Mouse (Mus musculus) cerebellum, adult 2 months (tissue): ENCODE data around the gene Nup62. TPM values are rescaled to one million over a fixed set of nuclear protein-coding genes. Genes with fewer than 3 reads are reported as not detected.
"Not testable (repeated sequence)": the region's sequence is repeated elsewhere in the genome, so short reads cannot be mapped to it uniquely, and the experiment has no call there.

Experiments used
- DNase-seq, 2 experiments: peaks; one replicate each; pipeline ENCODE4 v3.0.0; 2021
- H3K27ac ChIP-seq: fragments of 200-500 bp; 2 replicates; pipeline ENCODE4 v1.5.1; 2012; ENCODE audit warnings: low read length, control low read depth, inconsistent platforms; ENCODE audit not compliant: insufficient read depth
- H3K27me3 ChIP-seq: fragments of 200-500 bp; 2 replicates; pipeline ENCODE4 v1.6.1; 2012; ENCODE audit warnings: inconsistent platforms, mild to moderate bottlenecking, low read length, moderate library complexity; ENCODE audit not compliant: control insufficient read depth, insufficient read depth
- H3K4me1 ChIP-seq: fragments of 200-500 bp; 2 replicates; pipeline ENCODE4 v1.6.1; 2011; ENCODE audit warnings: low read length; ENCODE audit not compliant: control insufficient read depth, insufficient read depth
- H3K4me3 ChIP-seq: fragments of 200-500 bp; replicated peaks from 2 replicates; pipeline ENCODE3; 2011; ENCODE audit warnings: mild to moderate bottlenecking, low read depth, low read length, control low read depth; ENCODE audit not compliant: insufficient read depth
- CTCF ChIP-seq: fragments of 200-500 bp; IDR thresholded peaks from 2 replicates; pipeline ENCODE4 v1.5.1; 2011; ENCODE audit warnings: low read depth, mild to moderate bottlenecking, control low read depth, low read length, moderate library complexity, borderline replicate concordance; ENCODE audit not compliant: insufficient read depth
- POLR2A ChIP-seq: fragments of 200-500 bp; IDR thresholded peaks from 2 replicates; pipeline ENCODE4 v1.6.1; 2011; ENCODE audit warnings: low read length, control low read depth, borderline replicate concordance; ENCODE audit not compliant: insufficient read depth
- WGBS: fragments of 180-500 bp; shearing (Covaris S2); methylation state at CpG from one replicate; pipeline ENCODE4 v1.1.7; 2018; 5-methylcytosine and 5-hydroxymethylcytosine counted together
- polyA plus RNA-seq: library from polyadenylated mRNA; depleted of rRNA; stranded (reverse); fragments of >200 nt; gene quantifications from 2 replicates; pipeline ENCODE4 v1.2.3, GENCODE M21; 2012; rRNA removed

Gene Nup62
- polyA plus RNA-seq, 1 experiment, result 29.4 TPM

GRCm38 (mm10) chr7:44869697-44870528, 54.0 kb downstream of the Nup62 start, which contains the start of gene Ptov1:
TSS of gene Ptov1 (minus strand) at chr7:44869788.
- peak within 1 kb of the TSS; percentile 98 for H3K27ac ChIP-seq
- DNase-seq, result peak; percentile 93 to 98
- H3K4me1 ChIP-seq, result peaks cover 26% of the 10 kb centered on the region
- peak within 1 kb of the TSS; percentile 53 for H3K4me3 ChIP-seq
- peak; percentile 76; the same call in 1 of the 2 replicates for TF ChIP-seq POLR2A
- no peak for TF ChIP-seq CTCF
- WGBS, result 8% methylated on average over 29 of the region's 29 CpGs
- no peaks in the 10 kb centered on the region for H3K27me3 ChIP-seq

GRCm38 (mm10) chr7:44870614-44871013, 54.7 kb downstream of the Nup62 start:
- WGBS, result 81% methylated on average over 6 of the region's 6 CpGs
- TF ChIP-seq POLR2A, result no peak
- no peak for TF ChIP-seq CTCF

GRCm38 (mm10) chr7:44871181-44871580, 55.3 kb downstream of the Nup62 start:
- H3K27ac ChIP-seq, result no peak overlapping the region
- no peak overlapping the region for H3K4me3 ChIP-seq
- no peaks in the 10 kb centered on the region for H3K27me3 ChIP-seq
- H3K4me1 ChIP-seq, result peaks cover 14% of the 10 kb centered on the region
- 40% methylated on average over 1 of the region's 1 CpGs for WGBS
- TF ChIP-seq POLR2A (no peak), CTCF (no peak)
- no peak for DNase-seq

More at GRCm38 (mm10) chr7:44870614-44871013, 54.7 kb downstream of the Nup62 start:
- Histone ChIP-seq H3K27me3 (no peaks in the 10 kb centered on the region), H3K4me3 (no peak overlapping the region), H3K27ac (no peak overlapping the region), H3K4me1 (peaks cover 19% of the 10 kb centered on the region)
- DNase-seq, result no peak

- DNase-seq, H3K4me3 ChIP-seq, H3K4me1 ChIP-seq, H3K27ac ChIP-seq, H3K27me3 ChIP-seq: not testable (repeated sequence)
- WGBS, result 97% methylated on average over 2 of the region's 2 CpGs
These were observed 55.9 kb downstream of the Nup62 start for GRCm38 (mm10) chr7:44871774-44872173.

- Histone ChIP-seq H3K27me3 (no peaks in the 10 kb centered on the region), H3K4me3 (no peak overlapping the region), H3K4me1 (no peaks in the 10 kb centered on the region), H3K27ac (no peak overlapping the region)
- TF ChIP-seq POLR2A (no peak), CTCF (no peak)
- 76% methylated on average over 14 of the region's 14 CpGs for WGBS
- no peak for DNase-seq
These were observed 61.9 kb downstream of the Nup62 start for GRCm38 (mm10) chr7:44877833-44878232.

Other genes with a start within 250 kb of the Nup62 start
- 0.26 and 0.43 TPM in 2 replicates for gene Napsa, start 243.7 kb upstream of the Nup62 start, polyA plus RNA-seq
- 368 and 423 TPM in 2 replicates for gene Kcnc3, start 225.4 kb upstream of the Nup62 start, polyA plus RNA-seq
- gene Myh14, start 145.2 kb upstream of the Nup62 start, polyA plus RNA-seq, result 54.9 and 56.2 TPM in 2 replicates
- gene Izumo2, start 107.3 kb upstream of the Nup62 start, polyA plus RNA-seq, result not detected in 2 replicates
- gene Vrk3, start 67.7 kb upstream of the Nup62 start, polyA plus RNA-seq, result 37.4 and 39.1 TPM in 2 replicates
- gene Zfp473, start 65.0 kb upstream of the Nup62 start, polyA plus RNA-seq, result 0.71 and 0.79 TPM in 2 replicates
- gene Il4i1, start 299 bp downstream of the Nup62 start, polyA plus RNA-seq, result 1.4 and 1.9 TPM in 2 replicates
- 19.6 and 23.8 TPM in 2 replicates for gene Atf5, start 570 bp downstream of the Nup62 start, polyA plus RNA-seq
- 78.3 and 83.6 TPM in 2 replicates for gene Akt1s1, start 32.9 kb downstream of the Nup62 start, polyA plus RNA-seq
- 119 and 123 TPM in 2 replicates for gene Tbc1d17, start 33.0 kb downstream of the Nup62 start, polyA plus RNA-seq
- gene Pnkp, start 41.1 kb downstream of the Nup62 start, polyA plus RNA-seq, result 38.3 and 46.7 TPM in 2 replicates
- gene Ptov1, start 53.7 kb downstream of the Nup62 start, polyA plus RNA-seq, result 355 and 364 TPM in 2 replicates
- 105 and 117 TPM in 2 replicates for gene Med25, start 76.6 kb downstream of the Nup62 start, polyA plus RNA-seq
- gene Fuz, start 80.0 kb downstream of the Nup62 start, polyA plus RNA-seq, result 29.0 and 31.9 TPM in 2 replicates
- gene Ap2a1, start 113.4 kb downstream of the Nup62 start, polyA plus RNA-seq, result 216 and 229 TPM in 2 replicates
- gene Tsks, start 127.1 kb downstream of the Nup62 start, polyA plus RNA-seq, result 0.16 and 0.40 TPM in 2 replicates
- gene Cpt1c, start 158.8 kb downstream of the Nup62 start, polyA plus RNA-seq, result 129 and 137 TPM in 2 replicates
- gene Prmt1, start 170.5 kb downstream of the Nup62 start, polyA plus RNA-seq, result 225 and 227 TPM in 2 replicates
- 126 and 130 TPM in 2 replicates for gene Irf3, start 181.6 kb downstream of the Nup62 start, polyA plus RNA-seq
- gene Bcl2l12, start 182.6 kb downstream of the Nup62 start, polyA plus RNA-seq, result 6.0 and 6.4 TPM in 2 replicates
- 115 and 120 TPM in 2 replicates for gene Scaf1, start 200.3 kb downstream of the Nup62 start, polyA plus RNA-seq
- 29.7 and 29.9 TPM in 2 replicates for gene Rras, start 201.9 kb downstream of the Nup62 start, polyA plus RNA-seq
- gene Prr12, start 236.8 kb downstream of the Nup62 start, polyA plus RNA-seq, result 22.6 and 23.3 TPM in 2 replicates
- gene Nosip, start 246.3 kb downstream of the Nup62 start, polyA plus RNA-seq, result 106 and 112 TPM in 2 replicates
- 23.3 and 23.7 TPM in 2 replicates for gene Prrg2, start 246.6 kb downstream of the Nup62 start, polyA plus RNA-seq